Mouse (Mus musculus): ENCODE measurements around the gene Ednrb. TPM values are rescaled to one million over a fixed set of nuclear protein-coding genes. Genes with fewer than 3 reads are reported as not detected.

Ednrb gene
- polyA plus RNA-seq (2012; rRNA removed) = 3.8 and 4.3 TPM in 2 replicates

DNA sequence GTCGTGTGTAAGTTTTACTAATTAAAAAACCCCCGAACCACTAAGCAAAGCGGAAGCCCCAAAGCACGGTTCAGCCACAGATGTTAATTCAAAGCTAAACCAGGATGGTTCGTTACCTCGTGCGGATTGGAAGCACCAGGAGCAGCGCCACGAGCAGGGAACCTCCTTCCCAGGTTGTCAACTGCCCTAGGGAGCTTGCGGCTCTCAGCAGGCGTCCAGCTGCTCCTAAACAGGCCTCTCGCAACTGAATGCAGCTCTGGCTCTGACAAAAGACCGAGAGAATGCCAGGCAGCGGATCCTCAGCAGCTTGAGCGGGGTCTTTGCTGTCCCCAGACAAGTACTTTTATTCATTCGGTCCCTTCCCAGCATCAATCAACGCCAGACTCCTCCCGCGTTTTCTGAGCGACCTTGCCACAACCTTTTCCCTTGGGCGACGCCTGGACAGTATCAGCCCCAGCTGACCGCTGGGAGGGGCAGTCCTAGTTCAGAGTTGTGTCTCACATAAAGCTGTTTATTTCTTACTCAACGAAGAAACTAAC lies at the start of gene Ednrb:
Ednrb (minus strand) TSS at position 392 of the 539 bp plus-strand sequence.

Other genes with a start within 250 kb of the Ednrb start
- 15.2 and 19.1 TPM in 2 replicates for gene Slain1, start 194.2 kb downstream of the Ednrb start, polyA plus RNA-seq (2012; rRNA removed)

All from ovary, adult 2 months (tissue).